In genomic region chr17:21579493-21580175, GRCm38 (mm10) we compare ENCODE assay signal across 9 mouse cellular contexts. TPM values are rescaled to one million over a fixed set of nuclear protein-coding genes. Genes with fewer than 3 reads are reported as not detected.
DNase-seq lines count a peak whose midpoint lies in the region; ATAC-seq lines count a peak whose summit lies in the region.
"Had no signal": no experiment of that assay in that cellular context is flagged by ENCODE, and none has a peak within 500 bp of the region (broad histone marks: within the 10 kb centered on the region; RNA-seq: fewer than 3 reads in every experiment).

No protein-coding gene starts in this region.

- DNase-seq in left cerebral cortex, adult 11 months (ENCODE audit: low spot score) = peak; percentile 33
- no peak for DNase-seq in left cerebral cortex, adult 8-10 months (ENCODE audit: low spot score in 2 of 2)
- peak; percentile 75 for DNase-seq in MN1 (ENCODE audit: low spot score)
- peak; percentile 13 for DNase-seq in embryonic facial prominence, embryonic 10.5 days (ENCODE audit: low spot score)
- DNase-seq in thymus, postnatal 25 days = peak; percentile 42

- no peak overlapping the region for H3K4me2 ChIP-seq in hindbrain, embryonic 13.5 days
- no peak overlapping the region for H3K4me2 ChIP-seq in limb, embryonic 12.5 days
- no peak overlapping the region for H3K4me2 ChIP-seq in midbrain, embryonic 15.5 days
- H3K4me2 ChIP-seq: heart, embryonic 13.5 days had no signal

- H3K27me3 ChIP-seq in embryonic facial prominence, embryonic 10.5 days (replicated peaks; ENCODE audit: low read depth, poor library complexity, severe bottlenecking) = no peaks in the 10 kb centered on the region
- no peaks in the 10 kb centered on the region for H3K27me3 ChIP-seq in hindbrain, embryonic 13.5 days
- H3K27me3 ChIP-seq in limb, embryonic 12.5 days = no peaks in the 10 kb centered on the region
- no peaks in the 10 kb centered on the region for H3K27me3 ChIP-seq in midbrain, embryonic 15.5 days (replicated peaks)
- H3K27me3 ChIP-seq: heart, embryonic 13.5 days had no signal

- no peak overlapping the region for H3K9ac ChIP-seq in hindbrain, embryonic 13.5 days
- no peak overlapping the region for H3K9ac ChIP-seq in limb, embryonic 12.5 days (replicated peaks)
- H3K9ac ChIP-seq in midbrain, embryonic 15.5 days = no peak overlapping the region
- H3K9ac ChIP-seq: heart, embryonic 13.5 days had no signal

- 28% methylated on average over 5 of the region's 5 CpGs for WGBS in embryonic facial prominence, embryonic 10.5 days
- 29% methylated on average over 5 of the region's 5 CpGs for WGBS in hindbrain, embryonic 13.5 days
- WGBS in limb, embryonic 12.5 days = 18% methylated on average over 5 of the region's 5 CpGs
- 34% methylated on average over 5 of the region's 5 CpGs for WGBS in midbrain, embryonic 15.5 days

- H3K4me1 ChIP-seq in embryonic facial prominence, embryonic 10.5 days = no peaks in the 10 kb centered on the region
- H3K4me1 ChIP-seq in hindbrain, embryonic 13.5 days (replicated peaks) = no peaks in the 10 kb centered on the region
- no peaks in the 10 kb centered on the region for H3K4me1 ChIP-seq in limb, embryonic 12.5 days (replicated peaks)
- no peaks in the 10 kb centered on the region for H3K4me1 ChIP-seq in midbrain, embryonic 15.5 days

- no peaks in the 10 kb centered on the region for H3K9me3 ChIP-seq in embryonic facial prominence, embryonic 10.5 days
- H3K9me3 ChIP-seq in hindbrain, embryonic 13.5 days = no peaks in the 10 kb centered on the region
- no peaks in the 10 kb centered on the region for H3K9me3 ChIP-seq in limb, embryonic 12.5 days
- H3K9me3 ChIP-seq in midbrain, embryonic 15.5 days = no peaks in the 10 kb centered on the region
- H3K9me3 ChIP-seq: heart, embryonic 13.5 days had no signal

- ATAC-seq in hindbrain, embryonic 13.5 days (ENCODE audit: low FRiP score) = peak; percentile 72; the same call in 1 of the 2 replicates
- ATAC-seq in limb, embryonic 12.5 days (ENCODE audit: insufficient number of reproducible peaks, insufficient read depth, low FRiP score, low TSS enrichment, low read depth) = 0 out of 2 replicates have a peak, but pooled peaks have one; percentile 52
- peak; percentile 50; the same call in 1 of the 2 replicates for ATAC-seq in midbrain, embryonic 15.5 days (replicated peaks)

- no peak overlapping the region for H3K27ac ChIP-seq in embryonic facial prominence, embryonic 10.5 days (replicated peaks)
- H3K27ac ChIP-seq in hindbrain, embryonic 13.5 days = no peak overlapping the region
- H3K27ac ChIP-seq in limb, embryonic 12.5 days = no peak overlapping the region
- no peak overlapping the region for H3K27ac ChIP-seq in midbrain, embryonic 15.5 days
- H3K27ac ChIP-seq: heart, embryonic 13.5 days had no signal

- peaks cover 58% of the 10 kb centered on the region for H3K36me3 ChIP-seq in embryonic facial prominence, embryonic 10.5 days (replicated peaks)
- H3K36me3 ChIP-seq in hindbrain, embryonic 13.5 days = peaks cover 47% of the 10 kb centered on the region
- H3K36me3 ChIP-seq in limb, embryonic 12.5 days = peaks cover 42% of the 10 kb centered on the region
- peaks cover 28% of the 10 kb centered on the region for H3K36me3 ChIP-seq in midbrain, embryonic 15.5 days (replicated peaks)

- H3K4me3 ChIP-seq in embryonic facial prominence, embryonic 10.5 days = no peak overlapping the region
- no peak overlapping the region for H3K4me3 ChIP-seq in hindbrain, embryonic 13.5 days
- H3K4me3 ChIP-seq in limb, embryonic 12.5 days (replicated peaks) = no peak overlapping the region
- no peak overlapping the region for H3K4me3 ChIP-seq in midbrain, embryonic 15.5 days
- H3K4me3 ChIP-seq: heart, embryonic 13.5 days had no signal

RNA-seq across cellular contexts. Expression of gene Zfp948, which starts 12.8 kb away (rescaled TPM):
- 10 to 100 TPM; 10.8 to 13.7 (median 10.9) TPM for total RNA-seq in left cerebral cortex, adult 8-10 months (2022)
- 14.6 and 14.9 TPM in 2 replicates for polyA plus RNA-seq in embryonic facial prominence, embryonic 10.5 days (2016; fragmentation: Nextera tagmentation; extraction: Ambion mirVana)
- polyA plus RNA-seq in hindbrain, embryonic 13.5 days (2015; fragmentation: Nextera tagmentation; extraction: Ambion mirVana) = 16.0 and 18.1 TPM in 2 replicates
- polyA plus RNA-seq in limb, embryonic 12.5 days (2016; fragmentation: Nextera tagmentation; extraction: Ambion mirVana) = 12.2 and 13.5 TPM in 2 replicates
- polyA plus RNA-seq in midbrain, embryonic 15.5 days (2015; fragmentation: Nextera tagmentation; extraction: Ambion mirVana) = 18.3 and 20.5 TPM in 2 replicates

RNA-seq across cellular contexts. Expression of gene Zfp52, which starts 44.3 kb away (rescaled TPM):
- 1 to 10 TPM; 5.6 to 6.6 (median 6.4) TPM for total RNA-seq in left cerebral cortex, adult 8-10 months (2022)
- 2.8 and 3.0 TPM in 2 replicates for polyA plus RNA-seq in embryonic facial prominence, embryonic 10.5 days (2016; fragmentation: Nextera tagmentation; extraction: Ambion mirVana)
- polyA plus RNA-seq in hindbrain, embryonic 13.5 days (2015; fragmentation: Nextera tagmentation; extraction: Ambion mirVana) = 1.9 and 2.5 TPM in 2 replicates
- 3.2 and 4.0 TPM in 2 replicates for polyA plus RNA-seq in limb, embryonic 12.5 days (2016; fragmentation: Nextera tagmentation; extraction: Ambion mirVana)
- polyA plus RNA-seq in midbrain, embryonic 15.5 days (2015; fragmentation: Nextera tagmentation; extraction: Ambion mirVana) = 1.8 TPM in 2 replicates

Comparison
In these comparisons a context has a peak if more than half of its experiments do, and no peak if none do; other contexts are left out.
1. DNase-seq: peak in left cerebral cortex, adult 11 months (single experiment), MN1 (single experiment), embryonic facial prominence, embryonic 10.5 days (single experiment) and thymus, postnatal 25 days (single experiment); none in left cerebral cortex, adult 8-10 months (0 of 2).
2. Peak in every context shown above with its lines, with median percentiles within 50 percentile points of each other: ATAC-seq.